Mouse (Mus musculus) embryonic facial prominence, embryonic 12.5 days (tissue): ENCODE data around the gene Ccdc116. TPM values are rescaled to one million over a fixed set of nuclear protein-coding genes. Genes with fewer than 3 reads are reported as not detected.
"Not testable (repeated sequence)": the region's sequence is repeated elsewhere in the genome, so short reads cannot be mapped to it uniquely, and the experiment has no call there.

Source experiments
- ATAC-seq: fragments of 200-750 bp; cut with Nextera tagmentation; 2 replicates; pipeline ENCODE4 v1.8.0; 2017; ENCODE audit not compliant: insufficient number of reproducible peaks, insufficient read depth, low FRiP score, low TSS enrichment
- H3K27ac ChIP-seq: fragments of 300-500 bp; sonication (generic); 2 replicates; pipeline ENCODE4 v1.5.1; 2016; ENCODE audit warnings: mild to moderate bottlenecking
- H3K27me3 ChIP-seq: fragments of 300-500 bp; sonication (generic); 2 replicates; pipeline ENCODE4 v1.6.1; 2016; ENCODE audit warnings: mild to moderate bottlenecking, moderate library complexity
- H3K36me3 ChIP-seq: fragments of 300-500 bp; sonication (generic); 2 replicates; pipeline ENCODE4 v1.6.1; 2016; ENCODE audit warnings: mild to moderate bottlenecking
- H3K4me1 ChIP-seq: fragments of 300-500 bp; sonication (generic); 2 replicates; pipeline ENCODE4 v1.6.1; 2016
- H3K4me2 ChIP-seq: fragments of 300-500 bp; sonication (generic); replicated peaks from 2 replicates; pipeline ENCODE4 v1.6.1; 2016; ENCODE audit warnings: mild to moderate bottlenecking, moderate library complexity
- H3K4me3 ChIP-seq: fragments of 300-500 bp; sonication (generic); 2 replicates; pipeline ENCODE4 v1.5.1; 2016; ENCODE audit warnings: mild to moderate bottlenecking
- H3K9ac ChIP-seq: fragments of 300-500 bp; sonication (generic); 2 replicates; pipeline ENCODE4 v1.6.1; 2016; ENCODE audit warnings: mild to moderate bottlenecking, moderate library complexity
- H3K9me3 ChIP-seq: fragments of 300-500 bp; sonication (generic); 2 replicates; pipeline ENCODE4 v1.6.1; 2016; ENCODE audit warnings: mild to moderate bottlenecking, moderate library complexity
- WGBS: fragments of 180-500 bp; shearing (Covaris S2); methylation state at CpG from one replicate; pipeline ENCODE4 v1.1.7; 2016; 5-methylcytosine and 5-hydroxymethylcytosine counted together
- polyA plus RNA-seq: library from polyadenylated mRNA; unstranded; fragments of >200 nt; fragmentation: Nextera tagmentation; extraction: Ambion mirVana; gene quantifications from 2 replicates; pipeline ENCODE4 v1.2.1, GENCODE M21; 2016

The Ccdc116 gene
- 0.61 and 1.1 TPM in 2 replicates for polyA plus RNA-seq

DNA sequence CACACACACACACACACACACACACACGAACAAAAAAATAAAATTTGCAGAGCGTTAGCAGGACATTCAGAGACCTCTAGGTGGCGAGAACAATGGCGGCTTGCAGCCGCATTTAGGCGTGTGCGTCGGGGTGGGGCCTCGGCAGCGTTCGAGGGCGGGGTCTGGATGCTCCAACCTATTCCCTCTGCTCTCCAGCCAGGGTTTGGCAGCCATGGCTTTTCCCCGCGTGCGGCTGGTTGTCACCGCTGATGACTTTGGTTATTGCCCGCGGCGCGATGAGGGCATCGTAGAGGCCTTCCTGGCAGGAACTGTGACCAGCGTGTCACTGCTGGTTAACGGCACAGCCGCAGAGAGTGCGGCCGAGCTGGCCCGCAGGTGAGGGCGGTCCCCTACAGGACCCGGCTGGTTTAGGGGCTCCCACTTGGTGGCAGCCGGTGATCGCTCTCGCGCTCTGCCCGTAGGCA is at the start of gene Ccdc116:
TSS of gene Ccdc116 (minus strand) at position 458 of the 464 bp plus-strand sequence.
- Histone ChIP-seq H3K4me1 (peaks cover 14% of the 10 kb centered on the region; the same call in 1 of the 2 replicates), H3K9me3 (no peaks in the 10 kb centered on the region), H3K4me3 (peak within 1 kb of the TSS; percentile 60), H3K9ac (peak within 1 kb of the TSS; percentile 53), H3K36me3 (0 out of 2 replicates have a peak, but pooled peaks cover 10% of the 10 kb centered on the region), H3K4me2 (peak within 1 kb of the TSS; percentile 93), H3K27ac (no peak within 1 kb of the TSS), H3K27me3 (peaks cover 12% of the 10 kb centered on the region; the same call in 1 of the 2 replicates)
- under 1% methylated on average over 34 of the region's 34 CpGs for WGBS
- peak; percentile 75; the same call in 1 of the 2 replicates for ATAC-seq

GRCm38 (mm10) chr16:17193823-17194222 is 46.8 kb upstream of the Ccdc116 start:
- WGBS: 96% methylated on average over 4 of the region's 4 CpGs
- H3K9me3 ChIP-seq: no peaks in the 10 kb centered on the region
- no peaks in the 10 kb centered on the region for H3K27me3 ChIP-seq
- H3K4me2 ChIP-seq: no peak overlapping the region
- no peak overlapping the region for H3K9ac ChIP-seq
- no peak overlapping the region for H3K4me3 ChIP-seq
- no peak for ATAC-seq
- no peaks in the 10 kb centered on the region for H3K4me1 ChIP-seq
- no peak overlapping the region for H3K27ac ChIP-seq
- peaks cover 8% of the 10 kb centered on the region; the same call in 1 of the 2 replicates for H3K36me3 ChIP-seq

DNA sequence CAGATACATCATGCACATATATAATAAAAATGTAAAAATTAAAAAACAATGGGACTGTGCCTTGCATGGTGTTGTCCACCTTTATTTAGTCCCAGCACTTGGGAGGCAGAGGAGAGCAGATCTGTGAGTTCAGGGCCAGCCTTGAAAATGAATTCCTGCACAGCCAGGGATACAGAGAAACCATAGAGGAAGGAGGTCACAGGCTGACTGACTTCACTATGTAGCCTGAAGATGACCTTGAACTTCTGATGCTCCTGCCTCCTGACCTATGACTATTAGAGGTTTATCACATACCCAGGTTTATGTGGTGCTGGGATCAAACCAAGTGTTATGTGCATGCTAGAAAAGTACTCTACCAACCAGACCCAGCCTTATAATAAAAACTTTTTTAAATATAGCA is 38.4 kb upstream of the Ccdc116 start:
- H3K9ac ChIP-seq: no peak overlapping the region
- no peaks in the 10 kb centered on the region for H3K9me3 ChIP-seq
- no peaks in the 10 kb centered on the region for H3K27me3 ChIP-seq
- H3K36me3 ChIP-seq: peaks cover 18% of the 10 kb centered on the region
- H3K27ac ChIP-seq: no peak overlapping the region
- no peak for ATAC-seq
- H3K4me1 ChIP-seq: no peaks in the 10 kb centered on the region
- H3K4me2 ChIP-seq: no peak overlapping the region
- H3K4me3 ChIP-seq: no peak overlapping the region

GRCm38 (mm10) chr16:17183003-17183402 is 36.0 kb upstream of the Ccdc116 start:
- Histone ChIP-seq H3K27ac (no peak overlapping the region), H3K9ac (no peak overlapping the region), H3K9me3 (no peaks in the 10 kb centered on the region), H3K27me3 (no peaks in the 10 kb centered on the region), H3K4me3 (no peak overlapping the region), H3K4me2 (no peak overlapping the region), H3K4me1 (no peaks in the 10 kb centered on the region), H3K36me3 (peaks cover 22% of the 10 kb centered on the region)
- ATAC-seq: no peak
- 84% methylated on average over 3 of the region's 3 CpGs for WGBS

- no peaks in the 10 kb centered on the region for H3K27me3 ChIP-seq
- no peak for ATAC-seq
- H3K36me3 ChIP-seq: peaks cover 22% of the 10 kb centered on the region
- WGBS: 76% methylated on average over 2 of the region's 2 CpGs
- H3K4me3 ChIP-seq: no peak overlapping the region
- no peak overlapping the region for H3K27ac ChIP-seq
- H3K9me3 ChIP-seq: no peaks in the 10 kb centered on the region
- no peak overlapping the region for H3K4me2 ChIP-seq
- H3K9ac ChIP-seq: no peak overlapping the region
- H3K4me1 ChIP-seq: no peaks in the 10 kb centered on the region
Observed at GRCm38 (mm10) chr16:17182136-17182535, 35.1 kb upstream of the Ccdc116 start.

- Histone ChIP-seq H3K36me3 (peaks cover 18% of the 10 kb centered on the region), H3K4me1 (no peaks in the 10 kb centered on the region), H3K4me2 (no peak overlapping the region), H3K9me3 (no peaks in the 10 kb centered on the region), H3K4me3 (no peak overlapping the region), H3K27ac (no peak overlapping the region), H3K9ac (no peak overlapping the region), H3K27me3 (no peaks in the 10 kb centered on the region)
- WGBS: 88% methylated on average over 4 of the region's 4 CpGs
- ATAC-seq: no peak
Observed at GRCm38 (mm10) chr16:17181382-17181781, 34.4 kb upstream of the Ccdc116 start.

GRCm38 (mm10) chr16:17179706-17180105 is 32.7 kb upstream of the Ccdc116 start:
- 90% methylated on average over 3 of the region's 3 CpGs for WGBS
- Histone ChIP-seq H3K27ac (no peak overlapping the region), H3K4me2 (no peak overlapping the region), H3K4me3 (no peak overlapping the region), H3K9me3 (no peaks in the 10 kb centered on the region), H3K27me3 (no peaks in the 10 kb centered on the region), H3K9ac (no peak overlapping the region), H3K4me1 (no peaks in the 10 kb centered on the region), H3K36me3 (peaks cover 12% of the 10 kb centered on the region)
- no peak for ATAC-seq

DNA sequence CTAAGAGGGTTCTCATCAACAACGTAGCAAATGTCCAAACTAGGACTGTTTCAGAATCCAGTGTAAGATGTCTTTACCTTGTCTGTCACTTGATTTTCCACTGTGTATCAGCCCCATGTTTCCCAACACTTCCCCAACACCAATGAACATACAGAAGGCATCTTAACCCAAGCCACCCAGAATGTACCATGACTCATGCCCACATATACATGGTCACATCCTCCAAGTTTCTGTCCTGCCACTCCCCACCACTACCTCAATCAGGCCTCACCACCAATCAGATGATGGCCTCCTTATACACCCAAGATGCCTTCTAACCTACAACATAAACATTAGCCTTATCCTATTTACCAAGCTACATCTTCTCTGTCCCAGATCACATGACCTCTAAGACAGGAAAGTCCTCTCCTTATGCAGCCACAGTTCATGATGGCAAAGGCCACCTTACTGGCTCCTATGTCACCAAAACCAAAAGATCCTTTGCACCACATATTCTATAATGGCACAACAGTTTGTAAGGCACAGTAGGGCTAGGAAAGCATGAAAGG is 30.7 kb upstream of the Ccdc116 start:
- Histone ChIP-seq H3K9ac (no peak overlapping the region), H3K9me3 (no peaks in the 10 kb centered on the region), H3K27ac (no peak overlapping the region), H3K27me3 (no peaks in the 10 kb centered on the region), H3K4me2 (no peak overlapping the region), H3K4me1 (no peaks in the 10 kb centered on the region), H3K4me3 (no peak overlapping the region), H3K36me3 (peaks cover 21% of the 10 kb centered on the region)
- ATAC-seq: no peak
- 100% methylated on average over 1 of the region's 1 CpGs for WGBS

GRCm38 (mm10) chr16:17175765-17176164 is 28.7 kb upstream of the Ccdc116 start:
- no peak for ATAC-seq
- H3K4me1 ChIP-seq: no peaks in the 10 kb centered on the region

GRCm38 (mm10) chr16:17168049-17168448 is 21.0 kb upstream of the Ccdc116 start:
- H3K27me3 ChIP-seq: no peaks in the 10 kb centered on the region
- WGBS: 86% methylated on average over 5 of the region's 5 CpGs
- H3K4me3 ChIP-seq: no peak overlapping the region
- ATAC-seq: no peak
- peaks cover 53% of the 10 kb centered on the region for H3K36me3 ChIP-seq
- H3K27ac ChIP-seq: no peak overlapping the region
- H3K4me2 ChIP-seq: no peak overlapping the region
- no peaks in the 10 kb centered on the region for H3K4me1 ChIP-seq
- H3K9ac ChIP-seq: no peak overlapping the region
- no peaks in the 10 kb centered on the region for H3K9me3 ChIP-seq

More at GRCm38 (mm10) chr16:17175765-17176164, 28.7 kb upstream of the Ccdc116 start:
- H3K4me2 ChIP-seq: no peak overlapping the region
- H3K27ac ChIP-seq: no peak overlapping the region
- H3K9me3 ChIP-seq: no peaks in the 10 kb centered on the region
- H3K36me3 ChIP-seq: peaks cover 35% of the 10 kb centered on the region
- H3K27me3 ChIP-seq: no peaks in the 10 kb centered on the region
- 87% methylated on average over 2 of the region's 2 CpGs for WGBS
- H3K9ac ChIP-seq: no peak overlapping the region
- no peak overlapping the region for H3K4me3 ChIP-seq

GRCm38 (mm10) chr16:17167179-17167578 is 20.1 kb upstream of the Ccdc116 start:
- Histone ChIP-seq H3K27me3 (no peaks in the 10 kb centered on the region), H3K4me3 (no peak overlapping the region), H3K36me3 (peaks cover 47% of the 10 kb centered on the region), H3K4me1 (no peaks in the 10 kb centered on the region), H3K9me3 (no peaks in the 10 kb centered on the region), H3K4me2 (no peak overlapping the region), H3K9ac (no peak overlapping the region), H3K27ac (no peak overlapping the region)
- no peak for ATAC-seq

DNA sequence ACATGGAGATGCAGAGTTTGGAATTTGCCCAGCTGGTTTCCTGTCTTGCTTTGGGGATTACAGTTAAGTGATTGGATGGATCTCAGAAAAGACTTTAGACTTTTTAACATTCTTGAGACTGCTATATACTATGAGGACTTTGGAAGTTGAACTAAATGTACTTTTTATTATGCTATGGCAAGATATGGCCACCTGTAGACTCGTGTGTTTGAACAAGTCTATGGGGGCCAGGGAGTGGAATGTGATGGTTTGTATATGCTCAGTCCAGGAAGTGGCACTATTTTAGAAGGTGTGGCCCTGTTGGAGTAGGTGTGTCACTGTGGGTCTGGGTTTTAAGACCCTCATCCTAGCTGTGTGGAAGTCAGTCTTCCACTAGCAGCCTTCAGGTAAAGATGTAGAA is 18.4 kb upstream of the Ccdc116 start:
- ATAC-seq, H3K9ac ChIP-seq, H3K27ac ChIP-seq, H3K4me2 ChIP-seq, H3K4me3 ChIP-seq, H3K4me1 ChIP-seq, H3K27me3 ChIP-seq, H3K9me3 ChIP-seq: not testable (repeated sequence)
- 91% methylated on average over 1 of the region's 1 CpGs for WGBS
- peaks cover 42% of the 10 kb centered on the region for H3K36me3 ChIP-seq
